Mouse (Mus musculus) cerebellum, adult 2 months (tissue): ENCODE data around the gene Upf2. TPM values are rescaled to one million over a fixed set of nuclear protein-coding genes. Genes with fewer than 3 reads are reported as not detected.

Experiments used
- DNase-seq, 2 experiments: peaks; one replicate each; pipeline ENCODE4 v3.0.0; 2021
- H3K27ac ChIP-seq: fragments of 200-500 bp; 2 replicates; pipeline ENCODE4 v1.5.1; 2012; ENCODE audit warnings: low read length, control low read depth, inconsistent platforms; ENCODE audit not compliant: insufficient read depth
- H3K27me3 ChIP-seq: fragments of 200-500 bp; 2 replicates; pipeline ENCODE4 v1.6.1; 2012; ENCODE audit warnings: inconsistent platforms, mild to moderate bottlenecking, low read length, moderate library complexity; ENCODE audit not compliant: control insufficient read depth, insufficient read depth
- H3K4me1 ChIP-seq: fragments of 200-500 bp; 2 replicates; pipeline ENCODE4 v1.6.1; 2011; ENCODE audit warnings: low read length; ENCODE audit not compliant: control insufficient read depth, insufficient read depth
- H3K4me3 ChIP-seq: fragments of 200-500 bp; replicated peaks from 2 replicates; pipeline ENCODE3; 2011; ENCODE audit warnings: mild to moderate bottlenecking, low read depth, low read length, control low read depth; ENCODE audit not compliant: insufficient read depth
- CTCF ChIP-seq: fragments of 200-500 bp; IDR thresholded peaks from 2 replicates; pipeline ENCODE4 v1.5.1; 2011; ENCODE audit warnings: low read depth, mild to moderate bottlenecking, control low read depth, low read length, moderate library complexity, borderline replicate concordance; ENCODE audit not compliant: insufficient read depth
- POLR2A ChIP-seq: fragments of 200-500 bp; IDR thresholded peaks from 2 replicates; pipeline ENCODE4 v1.6.1; 2011; ENCODE audit warnings: low read length, control low read depth, borderline replicate concordance; ENCODE audit not compliant: insufficient read depth
- WGBS: fragments of 180-500 bp; shearing (Covaris S2); methylation state at CpG from one replicate; pipeline ENCODE4 v1.1.7; 2018; 5-methylcytosine and 5-hydroxymethylcytosine counted together
- polyA plus RNA-seq: library from polyadenylated mRNA; depleted of rRNA; stranded (reverse); fragments of >200 nt; gene quantifications from 2 replicates; pipeline ENCODE4 v1.2.3, GENCODE M21; 2012; rRNA removed

Gene Upf2
- polyA plus RNA-seq, 1 experiment: 21.8 TPM

DNA sequence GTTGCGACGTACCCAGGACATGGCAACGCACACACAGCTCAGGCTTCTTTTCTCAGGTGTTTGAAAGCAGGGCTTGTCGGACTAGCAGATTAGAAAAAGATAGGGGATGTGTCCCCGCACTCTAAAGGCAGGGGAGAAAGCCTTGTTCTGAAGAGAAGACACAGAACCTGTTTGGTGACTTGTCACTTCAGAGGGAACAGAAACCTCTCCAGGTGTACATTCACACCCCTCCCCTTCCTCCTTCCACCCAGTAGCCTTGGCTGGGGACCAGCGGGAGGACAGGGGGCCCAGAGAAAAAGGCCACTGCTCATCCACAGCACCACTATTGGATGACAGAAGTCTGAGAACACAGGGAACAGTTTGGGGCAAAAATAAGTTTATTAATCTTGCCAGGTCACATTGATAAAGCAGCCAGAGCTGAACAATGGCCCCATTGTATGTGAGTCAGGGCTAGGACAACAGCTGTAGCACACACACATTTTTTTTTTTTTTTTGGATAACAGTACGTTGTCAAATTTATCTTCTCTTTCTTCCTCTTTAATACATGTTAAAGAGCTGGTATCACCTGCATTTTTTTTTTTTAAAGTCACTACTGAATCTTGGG is 145.9 kb downstream of the Upf2 start:
- no peaks in the 10 kb centered on the region for H3K27me3 ChIP-seq
- 73% methylated on average over 7 of the region's 7 CpGs for WGBS
- TF ChIP-seq POLR2A (no peak), CTCF (no peak)

DNA sequence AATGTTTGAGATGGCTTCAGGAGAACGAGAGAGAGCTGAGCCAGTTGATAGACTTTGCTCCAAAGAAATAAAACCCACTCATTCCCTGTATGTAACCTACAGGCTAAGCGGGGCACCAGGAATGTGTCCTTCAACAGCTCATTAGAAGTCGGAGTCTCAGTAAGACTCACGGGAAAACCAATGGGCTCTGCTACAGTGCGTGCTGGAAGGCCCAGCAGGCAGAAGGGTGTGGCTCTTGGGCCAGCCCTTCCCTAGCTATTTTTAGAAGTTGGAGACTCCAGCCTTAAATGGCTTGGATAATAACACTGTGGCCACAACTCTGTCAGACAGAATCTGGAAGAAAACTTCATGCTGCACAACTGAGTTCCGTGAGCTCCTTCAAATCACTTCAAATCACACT is 147.7 kb downstream of the Upf2 start:
- 72% methylated on average over 6 of the region's 6 CpGs for WGBS
- TF ChIP-seq CTCF (no peak), POLR2A (no peak)
- Histone ChIP-seq H3K4me3 (no peak overlapping the region), H3K27ac (no peak overlapping the region), H3K27me3 (no peaks in the 10 kb centered on the region), H3K4me1 (peaks cover 3% of the 10 kb centered on the region; the same call in 1 of the 2 replicates)
- no peak for DNase-seq

More for the DNA sequence above, 145.9 kb downstream of the Upf2 start:
- Histone ChIP-seq H3K27ac (no peak overlapping the region), H3K4me3 (no peak overlapping the region), H3K4me1 (peaks cover 3% of the 10 kb centered on the region; the same call in 1 of the 2 replicates)
- DNase-seq: no peak

GRCm38 (mm10) chr2:6099443-6099842 is 148.2 kb downstream of the Upf2 start:
- no peak for DNase-seq
- TF ChIP-seq POLR2A (no peak), CTCF (no peak)
- Histone ChIP-seq H3K4me3 (no peak overlapping the region), H3K27ac (no peak overlapping the region), H3K4me1 (peaks cover 3% of the 10 kb centered on the region; the same call in 1 of the 2 replicates), H3K27me3 (no peaks in the 10 kb centered on the region)
- WGBS: 92% methylated on average over 9 of the region's 9 CpGs

DNA sequence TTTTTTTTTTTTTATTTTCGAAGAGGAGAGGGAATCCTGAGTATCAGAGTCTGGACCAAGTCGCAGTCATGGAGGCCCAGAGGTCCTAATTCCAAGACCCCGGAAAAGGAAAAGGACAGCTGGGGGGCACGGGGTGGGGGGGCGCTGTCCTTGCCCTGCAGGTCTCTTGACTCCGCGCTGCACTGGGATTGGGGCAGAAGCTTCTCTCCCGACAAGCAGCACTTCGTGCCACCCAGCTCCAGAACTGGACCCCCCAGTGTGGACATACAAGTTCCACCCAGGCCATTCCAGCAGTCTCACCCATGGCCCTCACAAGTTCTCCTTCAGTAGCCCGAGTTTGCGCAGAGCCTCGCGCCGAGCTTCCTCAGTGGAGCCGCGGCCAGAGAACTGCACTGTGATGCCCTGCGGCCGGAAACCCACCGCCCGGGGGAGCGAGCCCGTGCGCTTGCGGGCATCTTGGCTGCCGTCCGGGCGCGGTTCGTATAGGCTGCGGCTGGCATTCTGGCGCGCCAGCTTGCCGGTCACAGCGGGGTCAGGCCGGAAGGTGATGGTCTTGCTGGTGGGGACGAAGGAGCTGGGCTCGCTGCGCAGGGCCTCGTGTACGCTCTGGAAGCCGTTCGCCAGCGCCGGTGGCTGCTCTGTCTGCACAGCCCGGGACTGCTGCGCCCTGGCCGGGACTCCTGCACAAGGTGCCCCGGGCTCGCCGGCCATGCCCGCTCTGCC is 148.9 kb downstream of the Upf2 start:
- peaks cover 3% of the 10 kb centered on the region; the same call in 1 of the 2 replicates for H3K4me1 ChIP-seq
- H3K27me3 ChIP-seq: no peaks in the 10 kb centered on the region
- WGBS: 10% methylated on average over 51 of the region's 51 CpGs
- peak overlapping the region; percentile 39 for H3K4me3 ChIP-seq
- no peak overlapping the region for H3K27ac ChIP-seq
- peak; percentile 18 to 27 for DNase-seq
- TF ChIP-seq CTCF (no peak), POLR2A (no peak)

GRCm38 (mm10) chr2:6100755-6101154 is 149.5 kb downstream of the Upf2 start:
- no peak for DNase-seq
- Histone ChIP-seq H3K4me3 (peak overlapping the region; percentile 39), H3K27ac (no peak overlapping the region), H3K4me1 (peaks cover 3% of the 10 kb centered on the region; the same call in 1 of the 2 replicates), H3K27me3 (no peaks in the 10 kb centered on the region)
- 37% methylated on average over 20 of the region's 20 CpGs for WGBS
- TF ChIP-seq CTCF (no peak), POLR2A (no peak)

DNA sequence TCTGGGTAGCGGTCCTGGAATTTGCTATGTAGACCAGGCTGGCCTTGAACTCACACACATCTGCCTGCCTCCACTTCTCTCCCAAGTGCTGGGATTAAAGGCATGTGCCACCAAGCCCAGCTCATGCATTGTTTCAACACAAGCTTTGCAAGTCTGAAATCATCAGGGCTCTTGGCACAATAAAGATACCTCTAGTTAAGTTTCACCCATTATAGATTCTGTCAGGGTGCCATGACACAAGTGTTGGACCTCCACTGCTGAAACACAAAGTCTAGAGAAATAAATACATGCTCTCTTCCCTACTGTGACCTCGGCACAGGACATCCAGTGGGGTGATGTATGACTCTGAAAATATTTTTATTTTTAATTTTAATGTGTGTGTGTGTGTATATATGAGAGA is 154.2 kb downstream of the Upf2 start:
- no peak for TF ChIP-seq CTCF
- no peak for TF ChIP-seq POLR2A
- DNase-seq: no peak
- Histone ChIP-seq H3K4me3 (no peak overlapping the region), H3K27me3 (no peaks in the 10 kb centered on the region), H3K4me1 (peaks cover 3% of the 10 kb centered on the region; the same call in 1 of the 2 replicates), H3K27ac (no peak overlapping the region)
- 93% methylated on average over 2 of the region's 2 CpGs for WGBS

Other genes starting within 250 kb of the Upf2 start
- 25.3 and 25.6 TPM in 2 replicates for gene Camk1d, start 237.0 kb upstream of the Upf2 start, polyA plus RNA-seq
- gene Nudt5, start 106.5 kb upstream of the Upf2 start, polyA plus RNA-seq: 15.2 and 15.7 TPM in 2 replicates
- 136 and 142 TPM in 2 replicates for gene Cdc123, start 106.3 kb upstream of the Upf2 start, polyA plus RNA-seq
- 8.8 and 9.5 TPM in 2 replicates for gene Gm13199, start 88.5 kb upstream of the Upf2 start, polyA plus RNA-seq
- gene Sec61a2, start 56.0 kb upstream of the Upf2 start, polyA plus RNA-seq: 119 and 123 TPM in 2 replicates
- 7.2 and 9.5 TPM in 2 replicates for gene Dhtkd1, start 8.7 kb upstream of the Upf2 start, polyA plus RNA-seq
- 7.7 and 10.7 TPM in 2 replicates for gene Proser2, start 178.7 kb downstream of the Upf2 start, polyA plus RNA-seq